Mouse (Mus musculus) limb, embryonic 11.5 days (tissue): ENCODE data around the gene Upp2. TPM values are rescaled to one million over a fixed set of nuclear protein-coding genes. Genes with fewer than 3 reads are reported as not detected.

Experiments
- ATAC-seq: fragments of 200-750 bp; cut with Nextera tagmentation; 2 replicates; pipeline ENCODE4 v1.8.0; 2017; ENCODE audit warnings: low read depth; ENCODE audit not compliant: insufficient number of reproducible peaks, low FRiP score, low TSS enrichment
- DNase-seq: peaks from one replicate; pipeline ENCODE4 v3.0.0-alpha.2; 2015; ENCODE audit warnings: low spot score
- H3K27ac ChIP-seq: fragments of 300-500 bp; sonication (generic); replicated peaks from 2 replicates; pipeline ENCODE4 v1.5.1; 2014; ENCODE audit warnings: low read depth, mild to moderate bottlenecking, low read length
- H3K27me3 ChIP-seq: fragments of 300-500 bp; sonication (generic); 2 replicates; pipeline ENCODE4 v1.6.1; 2014; ENCODE audit warnings: mild to moderate bottlenecking, low read length, mixed read lengths; ENCODE audit not compliant: control insufficient read depth, insufficient read depth
- H3K36me3 ChIP-seq: fragments of 300-500 bp; sonication (generic); 2 replicates; pipeline ENCODE4 v1.6.1; 2014; ENCODE audit warnings: mild to moderate bottlenecking, low read length, moderate library complexity, mixed read lengths; ENCODE audit not compliant: control insufficient read depth, insufficient read depth
- H3K4me1 ChIP-seq: fragments of 300-500 bp; sonication (generic); 2 replicates; pipeline ENCODE4 v1.6.1; 2014; ENCODE audit warnings: low read length, mixed read lengths; ENCODE audit not compliant: control insufficient read depth, insufficient read depth
- H3K4me2 ChIP-seq: fragments of 300-500 bp; sonication (generic); 2 replicates; pipeline ENCODE4 v1.6.1; 2014; ENCODE audit warnings: low read depth, mild to moderate bottlenecking, moderate library complexity; ENCODE audit not compliant: severe bottlenecking
- H3K4me3 ChIP-seq: fragments of 300-500 bp; sonication (generic); 2 replicates; pipeline ENCODE4 v1.5.1; 2014; ENCODE audit warnings: low read depth, low read length
- H3K9ac ChIP-seq: fragments of 300-500 bp; sonication (generic); 2 replicates; pipeline ENCODE4 v1.6.1; 2014; ENCODE audit warnings: mild to moderate bottlenecking, low read length
- H3K9me3 ChIP-seq: fragments of 300-500 bp; sonication (generic); 2 replicates; pipeline ENCODE4 v1.6.1; 2016; ENCODE audit warnings: low read length; ENCODE audit not compliant: control insufficient read depth
- WGBS: fragments of 180-500 bp; shearing (Covaris S2); extraction: QIAGEN DNeasy Blood & Tissue Kit; methylation state at CpG from one replicate; pipeline ENCODE4 v1.1.7; 2014; 5-methylcytosine and 5-hydroxymethylcytosine counted together
- polyA plus RNA-seq: library from polyadenylated mRNA; unstranded; fragments of >200 nt; fragmentation: Nextera tagmentation; extraction: Ambion mirVana; gene quantifications from 2 replicates; pipeline ENCODE4 v1.2.1, GENCODE M21; 2014

The Upp2 gene
- polyA plus RNA-seq, 1 experiment from 2014 or later: 9.3 TPM

DNA sequence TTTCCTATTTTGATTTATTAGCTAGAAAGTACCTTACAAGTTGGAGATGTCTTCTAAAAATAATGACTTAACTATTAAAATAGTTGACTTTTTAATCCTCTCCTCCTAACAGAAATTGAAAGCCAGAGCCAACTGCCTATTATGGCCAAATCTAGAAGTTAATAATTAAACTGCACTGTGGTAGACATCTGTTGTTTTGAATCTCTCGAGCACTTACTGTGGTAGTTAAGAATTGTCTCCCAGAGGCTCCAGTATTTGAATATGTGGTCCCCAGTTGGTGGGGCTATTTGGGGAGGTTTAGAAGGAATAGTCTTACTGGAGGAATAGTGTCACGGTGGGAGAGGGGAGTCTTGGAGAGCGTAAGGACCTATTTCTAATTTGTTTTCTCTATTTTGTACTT, 273.9 kb downstream of the Upp2 start:
- Histone ChIP-seq H3K4me3 (no peak overlapping the region), H3K9me3 (no peaks in the 10 kb centered on the region), H3K27ac (no peak overlapping the region), H3K4me1 (no peaks in the 10 kb centered on the region), H3K9ac (no peak overlapping the region), H3K36me3 (no peaks in the 10 kb centered on the region), H3K27me3 (no peaks in the 10 kb centered on the region), H3K4me2 (no peak overlapping the region)
- ATAC-seq (no peak), DNase-seq (no peak)
- 82% methylated on average over 3 of the region's 3 CpGs for WGBS

DNA sequence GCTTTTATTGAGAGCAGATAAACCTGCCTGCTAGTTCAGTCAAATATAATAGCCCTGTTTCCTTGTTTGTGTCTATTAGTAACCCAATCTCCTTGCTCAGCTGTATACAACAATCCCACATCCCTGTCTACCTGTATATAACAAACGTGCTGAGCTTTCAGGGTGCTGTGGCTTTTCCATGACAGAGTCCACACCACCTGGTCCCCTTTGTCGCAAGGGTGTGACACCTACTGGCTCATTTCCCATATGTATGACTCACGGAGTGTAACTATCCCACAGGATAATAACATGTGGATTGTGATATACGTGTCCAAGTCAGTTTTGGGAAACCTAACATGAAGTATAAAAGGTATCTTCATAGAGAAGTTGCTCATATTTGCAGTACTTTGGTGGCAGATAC, 275.3 kb downstream of the Upp2 start:
- WGBS: 88% methylated on average over 4 of the region's 4 CpGs
- no peak for ATAC-seq

More for the DNA sequence above, 275.3 kb downstream of the Upp2 start:
- Histone ChIP-seq H3K27me3 (no peaks in the 10 kb centered on the region), H3K9ac (no peak overlapping the region), H3K27ac (no peak overlapping the region), H3K4me1 (no peaks in the 10 kb centered on the region), H3K4me3 (no peak overlapping the region), H3K36me3 (no peaks in the 10 kb centered on the region), H3K4me2 (no peak overlapping the region), H3K9me3 (no peaks in the 10 kb centered on the region)
- no peak for DNase-seq

Other genes starting within 250 kb of the Upp2 start
- 0.33 TPM in 1 of 2 replicates, not detected in the other for gene Acvr1c, start 209.4 kb upstream of the Upp2 start, polyA plus RNA-seq
- not detected in 2 replicates for gene Gm17409, start 97.2 kb upstream of the Upp2 start, polyA plus RNA-seq
- 5.8 and 7.7 TPM in 2 replicates for gene Acvr1, start 141 bp upstream of the Upp2 start, polyA plus RNA-seq